Mouse (Mus musculus) heart, adult 2 months (tissue): ENCODE data around the gene Psme2. TPM values are rescaled to one million over a fixed set of nuclear protein-coding genes. Genes with fewer than 3 reads are reported as not detected.
A peak's percentile ranks its signal among the peaks of the same experiment; 100 is the strongest.

Experiments used
- DNase-seq, 2 experiments: peaks; one replicate each; pipeline ENCODE4 v3.0.0; 2021
- H3K27ac ChIP-seq: fragments of 200-600 bp; 2 replicates; pipeline ENCODE4 v1.8.1; 2022
- H3K27me3 ChIP-seq: fragments of 200-500 bp; 2 replicates; pipeline ENCODE4 v1.6.1; 2012; ENCODE audit warnings: mild to moderate bottlenecking, low read length, inconsistent platforms, mixed read lengths; ENCODE audit not compliant: control insufficient read depth, insufficient read depth
- H3K36me3 ChIP-seq: fragments of 200-500 bp; 2 replicates; pipeline ENCODE4 v1.6.1; 2012; ENCODE audit warnings: low read length, inconsistent platforms; ENCODE audit not compliant: control insufficient read depth, insufficient read depth
- H3K4me1 ChIP-seq: fragments of 200-500 bp; 2 replicates; pipeline ENCODE4 v1.6.1; 2011; ENCODE audit warnings: low read length; ENCODE audit not compliant: control insufficient read depth, insufficient read depth
- H3K4me3 ChIP-seq: fragments of 200-600 bp; 2 replicates; pipeline ENCODE4 v1.8.1; 2022
- H3K79me2 ChIP-seq: fragments of 200-500 bp; replicated peaks from 2 replicates; pipeline ENCODE4 v1.6.1; 2012; ENCODE audit warnings: mild to moderate bottlenecking, inconsistent platforms, low read length, moderate library complexity, mixed read lengths; ENCODE audit not compliant: control insufficient read depth, insufficient read depth
- H3K9ac ChIP-seq: fragments of 200-500 bp; 2 replicates; pipeline ENCODE4 v1.6.1; 2012; ENCODE audit warnings: low read depth, mild to moderate bottlenecking, control low read depth, inconsistent platforms, low read length, mixed read lengths
- CTCF ChIP-seq: fragments of 200-600 bp; IDR thresholded peaks from 2 replicates; pipeline ENCODE4 v1.8.1; 2022; ENCODE audit warnings: antibody characterized with exemption, mild to moderate bottlenecking, moderate library complexity
- EP300 ChIP-seq: fragments of 200-500 bp; IDR thresholded peaks from 2 replicates; pipeline ENCODE4 v1.6.1; 2011; ENCODE audit warnings: low read depth, low read length, control low read depth; ENCODE audit not compliant: insufficient read depth
- POLR2A ChIP-seq: fragments of 200-500 bp; IDR thresholded peaks from 2 replicates; pipeline ENCODE4 v1.6.1; 2011; ENCODE audit warnings: mild to moderate bottlenecking, low read depth, low read length, control low read depth; ENCODE audit not compliant: insufficient read depth
- WGBS: fragments of 180-500 bp; shearing (Covaris S2); methylation state at CpG from one replicate; pipeline ENCODE4 v1.1.7; 2018; 5-methylcytosine and 5-hydroxymethylcytosine counted together
- intact Hi-C: fragments of 180-260 bp; cut with DNase I; formaldehyde crosslinking; loops from one replicate; pipeline ENCODE4 v1.15.1; 2025
- polyA plus RNA-seq: library from polyadenylated mRNA; depleted of rRNA; stranded (reverse); fragments of >200 nt; gene quantifications from 2 replicates; pipeline ENCODE4 v1.2.3, GENCODE M21; 2012
- total RNA-seq, 2 experiments: library from RNA; stranded (reverse); gene quantifications; 2 replicates each; pipeline ENCODE4 v1.2.3; 2021

The Psme2 gene
- total and polyA plus RNA-seq, 3 experiments = 37.3 to 120 (median 119) TPM

DNA sequence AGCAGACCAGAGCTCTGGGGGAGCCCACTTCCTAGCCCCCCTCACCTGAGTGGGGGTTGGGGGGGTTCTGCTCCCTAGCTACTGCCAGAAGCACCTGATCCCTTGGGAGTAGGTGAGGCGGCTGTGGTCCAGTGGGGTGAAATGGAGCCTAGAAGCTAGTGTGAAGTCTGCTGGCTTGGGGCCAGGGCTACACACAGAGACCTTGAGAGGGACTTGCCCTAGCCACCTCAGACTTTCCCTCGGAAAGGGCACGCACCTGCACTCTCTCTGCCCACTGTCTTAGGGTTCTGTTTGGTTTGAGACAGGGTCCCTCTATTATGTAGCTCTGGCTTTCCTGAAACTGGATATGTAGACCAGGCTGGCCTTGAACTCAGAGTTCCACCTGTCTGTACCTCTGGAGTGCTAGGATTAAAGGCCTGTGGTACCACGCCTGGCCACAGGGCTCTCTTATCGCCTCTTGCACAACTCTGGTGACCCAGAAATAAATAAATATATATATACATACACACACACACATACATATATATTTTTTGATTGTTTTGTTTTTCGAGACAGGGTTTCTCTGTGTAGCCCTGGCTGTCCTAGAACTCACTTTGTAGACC lies 12.1 kb downstream of the Psme2 start:
- DNase-seq = peak in 1 of 2 experiments; percentile 73

GRCm38 (mm10) chr14:55577871-55578667 lies 12.8 kb downstream of the Psme2 start, which contains the start of gene Psme1:
Gene Psme1 (plus strand): TSS chr14:55578123.
- WGBS = under 1% methylated on average over 32 of the region's 32 CpGs
- TF ChIP-seq POLR2A (peak; percentile 84), EP300 (0 out of 2 replicates have a peak, but pooled peaks have one; percentile 18), CTCF (no peak)
- DNase-seq = peak; percentile 86 to 90
- Histone ChIP-seq H3K27me3 (no peaks in the 10 kb centered on the region), H3K27ac (peak within 1 kb of the TSS; percentile 94), H3K4me1 (peaks cover 3% of the 10 kb centered on the region; the same call in 1 of the 2 replicates), H3K36me3 (no peaks in the 10 kb centered on the region), H3K4me3 (peak within 1 kb of the TSS; percentile 98), H3K9ac (peak within 1 kb of the TSS; percentile 95), H3K79me2 (0 out of 2 replicates have a peak, but pooled peaks cover 4% of the 10 kb centered on the region)
- intact Hi-C loops = loop anchor here (1.0 kb wide), 1 partner anchor 18 kb away; the partner anchor contains the start of genes A730061H03Rik and Dcaf11

More for the DNA sequence above, 12.1 kb downstream of the Psme2 start:
- H3K4me3 ChIP-seq = peak overlapping the region; percentile 98
- intact Hi-C loops = loop anchor here (1.0 kb wide), 1 partner anchor 18 kb away; the partner anchor contains the start of genes A730061H03Rik and Dcaf11
- TF ChIP-seq POLR2A (no peak), CTCF (no peak), EP300 (no peak)
- H3K4me1 ChIP-seq = peaks cover 3% of the 10 kb centered on the region; the same call in 1 of the 2 replicates
- no peaks in the 10 kb centered on the region for H3K36me3 ChIP-seq
- H3K9ac ChIP-seq = peak overlapping the region; percentile 95
- 23% methylated on average over 6 of the region's 6 CpGs for WGBS
- H3K79me2 ChIP-seq = 0 out of 2 replicates have a peak, but pooled peaks cover 4% of the 10 kb centered on the region
- no peaks in the 10 kb centered on the region for H3K27me3 ChIP-seq
- H3K27ac ChIP-seq = peak overlapping the region; percentile 94

GRCm38 (mm10) chr14:55576376-55576775 lies 14.5 kb downstream of the Psme2 start:
- H3K27me3 ChIP-seq = no peaks in the 10 kb centered on the region
- H3K4me3 ChIP-seq = peak overlapping the region; percentile 25
- H3K27ac ChIP-seq = peak overlapping the region; percentile 92
- intact Hi-C loops = no loop called here
- H3K36me3 ChIP-seq = no peaks in the 10 kb centered on the region
- 0 out of 2 replicates have a peak, but pooled peaks cover 4% of the 10 kb centered on the region for H3K79me2 ChIP-seq
- WGBS = 59% methylated on average over 16 of the region's 16 CpGs
- H3K4me1 ChIP-seq = peaks cover 3% of the 10 kb centered on the region; the same call in 1 of the 2 replicates
- peak in 1 of 2 experiments; percentile 45 for DNase-seq
- TF ChIP-seq EP300 = no peak
- no peak for TF ChIP-seq POLR2A
- no peak for TF ChIP-seq CTCF
- peak overlapping the region; percentile 68 for H3K9ac ChIP-seq

DNA sequence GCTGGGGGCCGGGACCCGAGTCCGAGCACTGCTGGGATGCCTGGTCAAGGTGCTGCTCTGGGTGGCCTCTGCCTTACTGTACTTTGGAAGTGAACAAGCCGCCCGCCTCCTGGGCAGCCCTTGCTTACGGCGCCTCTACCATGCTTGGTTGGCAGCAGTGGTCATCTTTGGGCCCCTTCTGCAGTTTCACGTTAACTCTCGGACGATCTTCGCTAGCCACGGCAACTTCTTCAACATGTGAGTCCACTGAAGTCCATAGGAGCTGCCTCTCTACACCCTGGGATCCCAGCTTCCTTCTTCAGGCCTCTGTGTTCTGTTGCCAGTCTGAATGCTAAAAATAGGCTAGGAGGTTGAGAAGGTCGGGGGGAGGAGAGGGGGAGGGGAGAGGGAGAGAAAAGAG lies 15.2 kb downstream of the Psme2 start:
- H3K36me3 ChIP-seq = no peaks in the 10 kb centered on the region
- 39% methylated on average over 13 of the region's 13 CpGs for WGBS
- H3K4me1 ChIP-seq = peaks cover 3% of the 10 kb centered on the region; the same call in 1 of the 2 replicates
- DNase-seq = peak in 1 of 2 experiments; percentile 57
- H3K9ac ChIP-seq = peak overlapping the region; percentile 84
- intact Hi-C loops = no loop called here
- TF ChIP-seq POLR2A = 0 out of 2 replicates have a peak, but pooled peaks have one; percentile 39
- no peak for TF ChIP-seq CTCF
- TF ChIP-seq EP300 = no peak
- H3K4me3 ChIP-seq = peak overlapping the region; percentile 30; the same call in 1 of the 2 replicates
- H3K79me2 ChIP-seq = 0 out of 2 replicates have a peak, but pooled peaks cover 4% of the 10 kb centered on the region
- H3K27me3 ChIP-seq = no peaks in the 10 kb centered on the region
- H3K27ac ChIP-seq = peak overlapping the region; percentile 92

GRCm38 (mm10) chr14:55575302-55575701 lies 15.6 kb downstream of the Psme2 start, which contains the start of gene Fitm1:
Gene Fitm1 (plus strand): TSS chr14:55575617.
- peak; percentile 60 to 78 for DNase-seq
- no peaks in the 10 kb centered on the region for H3K27me3 ChIP-seq
- H3K4me3 ChIP-seq = peak within 1 kb of the TSS; percentile 30
- no peaks in the 10 kb centered on the region for H3K36me3 ChIP-seq
- H3K79me2 ChIP-seq = 0 out of 2 replicates have a peak, but pooled peaks cover 4% of the 10 kb centered on the region
- TF ChIP-seq EP300 (peak; percentile 90), POLR2A (peak; percentile 85), CTCF (no peak)
- intact Hi-C loops = no loop called here
- WGBS = 40% methylated on average over 8 of the region's 8 CpGs
- peak within 1 kb of the TSS; percentile 84 for H3K9ac ChIP-seq
- H3K27ac ChIP-seq = peak within 1 kb of the TSS; percentile 92
- peaks cover 4% of the 10 kb centered on the region; the same call in 1 of the 2 replicates for H3K4me1 ChIP-seq
